Mouse (Mus musculus): ENCODE results near the gene Tas1r2.

The Tas1r2 gene

DNA sequence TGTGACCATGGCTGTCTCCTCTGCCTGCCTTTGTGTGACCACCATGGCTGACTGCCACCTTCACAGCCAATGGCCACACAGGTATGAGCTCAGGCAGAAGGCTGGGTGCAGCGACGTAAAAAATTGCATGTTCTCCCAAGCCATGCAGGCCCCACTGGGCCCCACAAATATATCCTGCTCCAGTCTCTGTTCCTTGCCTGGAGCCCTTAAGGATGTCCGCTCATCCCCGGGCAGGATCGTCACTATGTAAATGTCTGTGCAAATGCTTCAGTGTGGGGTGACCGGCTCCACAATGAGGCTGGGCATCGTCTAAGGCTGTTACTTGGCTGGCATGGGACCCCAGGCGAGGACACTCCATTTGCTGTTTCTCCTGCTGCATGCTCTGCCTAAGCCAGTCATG lies at the start of gene Tas1r2:
Gene Tas1r2 (plus strand): TSS at position 301 of the 400 bp plus-strand sequence.
- DNase-seq (ENCODE audit: low spot score in 2 of 2) = no peak

DNA sequence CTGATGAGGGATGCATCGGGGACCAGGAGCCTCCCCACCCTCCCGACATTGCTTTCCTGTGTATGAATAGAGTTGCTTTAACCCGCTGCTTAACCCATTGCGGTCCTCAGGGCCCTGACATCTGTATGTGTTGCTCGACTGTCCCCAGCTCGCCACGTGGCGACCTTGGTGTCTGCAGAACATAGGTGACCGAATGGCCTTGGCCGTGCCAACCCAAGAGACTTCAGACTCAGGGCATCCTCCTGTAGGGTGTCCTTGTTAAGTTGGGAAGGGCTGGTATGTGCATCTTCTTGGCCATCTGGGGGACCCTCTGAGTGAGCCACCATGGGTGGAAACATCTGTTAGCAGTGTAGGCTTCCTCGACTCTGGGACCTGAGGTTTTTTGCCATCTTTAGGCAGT lies 48.1 kb upstream of the Tas1r2 start:
- DNase-seq (ENCODE audit: low spot score in 2 of 2) = no peak

DNA sequence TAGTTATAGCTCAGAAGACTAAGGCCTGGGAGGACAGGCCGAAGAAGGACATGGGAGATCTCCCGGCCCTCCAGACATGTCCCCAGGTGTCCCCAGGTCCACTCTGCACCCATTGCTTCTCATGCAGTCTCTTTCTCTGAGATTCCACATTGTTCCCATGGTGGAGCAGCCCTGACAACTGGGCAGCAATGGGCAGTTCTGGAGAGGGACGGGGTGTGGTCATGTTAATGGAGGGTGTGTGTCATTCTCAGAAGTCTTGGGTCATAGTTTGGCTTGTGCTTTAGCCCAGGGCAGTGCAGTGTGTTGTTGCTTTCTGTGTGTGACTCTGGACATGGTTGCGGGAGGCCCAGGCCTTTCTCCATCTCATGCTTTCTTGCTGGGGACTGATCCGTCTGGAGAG lies 46.6 kb upstream of the Tas1r2 start:
- DNase-seq (ENCODE audit: low spot score in 2 of 2) = no peak

DNA sequence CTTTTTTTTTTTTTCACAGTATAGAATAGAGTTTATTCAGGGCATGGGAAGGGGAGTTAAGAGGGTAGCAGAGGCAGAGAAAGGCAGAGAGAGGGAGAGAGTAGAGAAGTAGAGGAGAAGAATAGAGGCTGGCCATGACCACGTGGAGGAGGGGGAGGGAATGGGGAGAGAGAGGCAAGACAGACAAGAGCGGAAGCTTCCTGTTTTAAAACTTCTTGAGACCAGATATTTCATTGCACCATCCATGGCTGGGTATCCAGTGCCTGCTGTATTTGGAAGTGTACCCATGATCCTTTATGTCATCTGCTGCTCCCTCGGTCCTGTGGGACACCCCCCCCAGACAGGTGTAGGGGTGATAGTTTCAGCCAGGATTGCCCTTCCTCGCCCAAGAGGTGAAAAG lies 44.4 kb upstream of the Tas1r2 start:
- DNase-seq (ENCODE audit: low spot score in 2 of 2) = no peak

DNA sequence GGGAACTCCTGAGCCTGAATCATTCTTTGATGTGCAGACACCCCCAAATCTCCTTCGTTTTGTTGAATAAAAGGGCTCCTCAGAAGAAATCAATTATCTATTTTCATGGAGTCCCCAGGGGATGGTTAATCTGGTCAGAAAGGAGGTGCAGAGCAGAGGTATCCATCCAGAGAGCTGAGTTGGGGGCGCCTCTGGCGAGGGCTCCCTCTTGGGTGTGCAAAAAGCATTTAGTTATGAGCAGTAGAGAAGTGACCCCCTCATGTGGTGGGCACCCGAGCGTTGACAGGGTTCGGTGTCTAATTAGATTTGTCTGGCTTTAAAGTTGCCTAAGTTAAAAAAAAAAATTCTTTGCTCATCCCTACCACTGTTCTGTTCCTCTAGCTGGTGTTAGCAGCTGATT lies 42.4 kb upstream of the Tas1r2 start:
- DNase-seq (ENCODE audit: low spot score in 2 of 2) = no peak

DNA sequence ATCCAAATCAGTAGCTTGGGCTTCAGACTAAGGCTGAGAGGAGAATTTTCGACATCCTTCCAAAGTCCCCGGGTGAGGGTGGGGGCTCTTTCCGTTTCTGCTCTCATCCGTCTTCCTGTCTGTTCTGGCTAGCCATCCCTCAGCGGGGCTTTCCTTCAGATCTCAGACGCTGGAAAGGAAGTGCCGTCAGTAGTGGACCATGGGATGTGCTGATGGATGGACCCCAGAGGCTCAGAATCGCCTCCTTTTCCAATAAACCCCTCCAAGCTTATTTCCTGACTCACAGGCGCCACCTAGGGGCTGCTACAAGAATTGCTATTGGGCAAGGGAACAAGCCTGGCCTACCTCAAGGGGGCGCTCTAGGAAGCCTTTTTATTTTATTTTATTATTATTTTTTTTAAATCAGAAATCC lies 41.8 kb upstream of the Tas1r2 start:
- peak in 1 of 2 experiments; percentile 81 for DNase-seq (ENCODE audit: low spot score in 2 of 2)

DNA sequence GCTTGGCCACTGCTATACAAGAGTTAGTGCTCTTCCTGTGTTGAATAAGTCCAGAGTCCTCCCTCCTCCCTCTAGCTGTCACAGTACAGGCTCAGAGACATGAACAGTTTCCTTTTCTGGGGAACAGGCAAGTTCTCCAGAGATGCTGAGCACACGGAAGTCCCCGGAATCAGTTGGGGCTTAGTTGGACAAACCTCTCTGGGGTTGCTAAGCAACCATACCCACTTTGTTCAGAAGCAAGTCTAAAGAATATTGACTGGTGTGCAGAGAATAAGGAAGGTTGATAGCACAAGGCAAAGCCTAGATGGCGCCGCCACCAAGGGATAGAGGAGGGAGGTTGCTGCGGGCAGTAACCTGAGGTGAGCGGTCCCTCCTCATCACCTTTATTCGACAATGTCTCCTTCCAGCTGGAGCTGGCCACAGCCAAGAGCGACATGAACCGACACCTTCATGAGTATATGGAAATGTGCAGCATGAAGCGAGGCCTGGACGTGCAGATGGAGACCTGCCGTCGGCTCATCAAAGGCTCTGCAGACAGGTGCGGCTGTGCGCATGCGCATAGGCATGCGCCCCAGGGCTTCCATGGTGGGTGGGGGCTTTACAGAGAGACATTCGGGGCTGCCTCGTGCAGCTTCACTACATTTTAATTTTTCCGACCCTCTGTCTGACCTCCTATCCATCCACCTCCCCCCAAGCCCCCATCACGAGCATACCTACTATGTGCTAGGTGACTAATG lies 38.6 kb upstream of the Tas1r2 start:
- no peak for DNase-seq (ENCODE audit: low spot score in 2 of 2)

DNA sequence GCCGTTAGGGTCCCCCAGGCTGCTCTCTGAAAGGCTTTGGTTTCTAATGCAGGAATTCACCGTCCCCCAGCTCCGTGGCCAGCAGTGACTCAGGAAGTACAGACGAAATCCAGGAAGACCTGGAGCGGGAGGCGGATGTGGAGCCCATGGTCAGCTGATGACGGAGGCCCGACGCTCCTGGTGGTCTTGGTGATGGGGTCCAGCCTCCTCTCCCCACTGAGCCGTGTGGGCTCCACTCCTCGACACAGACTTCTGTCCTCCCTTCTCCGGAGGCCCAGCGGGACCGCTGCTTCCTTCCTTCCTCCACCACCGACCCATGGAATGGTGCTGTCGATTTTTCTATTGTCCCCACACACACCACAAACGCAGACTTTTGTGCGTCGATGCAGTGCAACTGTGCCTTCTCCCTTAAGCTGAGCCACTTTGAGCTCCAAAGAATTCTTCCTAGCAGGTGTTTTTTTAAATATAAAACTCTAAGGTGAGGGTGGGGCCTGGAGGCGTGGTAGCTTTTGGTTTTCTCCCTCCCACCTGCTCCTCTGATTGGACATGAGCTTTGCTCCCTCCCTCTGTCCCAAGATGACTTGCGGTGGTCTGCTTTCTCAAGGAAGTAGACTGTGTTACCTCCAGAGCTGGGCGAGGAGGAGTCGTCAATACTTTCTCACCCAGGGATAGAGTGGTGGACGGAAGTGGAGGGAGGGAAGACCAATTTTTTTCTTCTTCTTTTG lies 36.9 kb upstream of the Tas1r2 start:
- no peak for DNase-seq (ENCODE audit: low spot score in 2 of 2)

DNA sequence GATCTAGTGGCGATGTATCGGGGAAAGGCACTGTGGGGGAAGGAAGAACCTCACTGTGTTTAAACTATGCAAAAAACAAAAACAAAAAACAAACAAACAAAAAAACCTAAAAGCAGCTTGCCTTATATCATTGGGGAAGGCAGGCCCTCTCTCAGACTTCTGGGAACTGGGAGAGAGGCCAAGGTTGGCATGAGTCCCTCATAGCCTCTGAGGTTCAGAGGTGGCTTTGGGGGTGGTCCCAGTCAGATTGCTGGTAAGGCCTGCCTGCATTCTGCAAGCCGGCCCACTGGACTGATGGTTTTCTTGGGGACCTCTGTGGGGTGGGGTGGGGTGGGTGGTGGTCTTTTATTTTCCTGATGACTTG lies 36.4 kb upstream of the Tas1r2 start:
- no peak for DNase-seq (ENCODE audit: low spot score in 2 of 2)

DNA sequence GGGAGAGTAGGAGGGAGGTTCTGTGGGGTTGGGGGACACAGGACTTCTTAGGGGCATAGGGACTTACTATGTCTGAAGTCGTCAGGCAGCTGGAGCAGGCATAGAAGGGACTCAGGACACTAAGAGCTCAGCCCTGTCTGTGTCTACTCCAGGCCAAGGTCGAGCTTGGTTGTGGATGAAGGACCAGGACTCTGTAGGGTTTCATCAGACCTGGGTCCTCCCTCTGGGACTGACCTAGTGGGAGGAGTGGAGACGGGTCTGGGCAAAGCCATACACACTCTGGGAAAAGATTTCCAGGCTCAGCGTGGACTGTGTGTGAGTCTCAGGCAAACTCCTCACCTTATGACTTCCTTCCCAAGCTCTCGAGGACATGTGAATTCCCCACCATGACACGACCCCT lies 33.6 kb upstream of the Tas1r2 start:
- no peak for DNase-seq (ENCODE audit: low spot score in 2 of 2)

DNA sequence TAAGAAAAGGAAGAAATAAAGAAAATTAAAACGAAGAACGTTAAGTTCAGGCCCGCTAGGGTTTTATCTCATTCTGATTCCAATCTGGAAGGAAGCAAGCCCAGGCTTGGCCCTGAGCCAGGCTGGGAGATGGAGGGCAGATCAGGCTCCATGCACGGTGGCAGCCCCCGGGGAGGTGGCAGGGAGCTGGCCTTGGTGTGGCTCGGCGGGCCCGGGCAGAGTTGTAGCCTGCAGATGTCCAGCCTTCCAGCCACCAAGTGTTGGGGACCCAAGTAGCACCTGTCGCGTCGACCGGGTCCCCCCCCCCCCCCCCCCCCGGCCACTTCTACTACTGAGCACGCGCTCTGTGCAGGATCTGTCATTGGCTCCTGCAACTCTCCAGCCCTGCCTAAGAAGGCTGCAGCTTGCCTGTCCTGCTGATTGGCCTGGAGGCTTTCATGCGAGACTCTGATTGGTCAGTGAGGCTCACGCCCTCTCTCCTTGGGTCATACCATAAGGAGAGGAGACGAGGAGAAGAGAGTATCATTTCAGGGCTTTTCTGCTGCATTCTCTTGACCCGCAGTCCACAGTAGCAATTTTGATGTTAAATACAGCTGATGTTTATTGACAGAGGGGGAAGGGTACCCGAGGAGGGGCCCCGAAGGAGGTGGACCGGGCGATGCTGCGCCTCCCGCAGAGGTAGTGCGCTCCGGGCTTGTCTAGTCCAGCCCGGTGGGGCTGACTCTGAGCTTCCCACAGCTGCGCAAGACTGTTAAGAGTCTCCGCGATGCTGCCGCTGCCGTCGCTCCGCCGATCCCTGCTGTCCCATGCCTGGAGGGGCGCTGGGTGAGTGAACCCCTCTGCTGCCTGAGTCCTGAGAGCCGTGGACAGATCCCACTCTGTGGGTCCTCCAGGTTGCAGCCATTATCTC lies 30.7 kb upstream of the Tas1r2 start, which contains the start of gene Aldh4a1:
Gene Aldh4a1 (plus strand): TSS at position 494 of the 910 bp plus-strand sequence.
- DNase-seq (ENCODE audit: low spot score in 2 of 2) = peak; percentile 94 to 96

DNA sequence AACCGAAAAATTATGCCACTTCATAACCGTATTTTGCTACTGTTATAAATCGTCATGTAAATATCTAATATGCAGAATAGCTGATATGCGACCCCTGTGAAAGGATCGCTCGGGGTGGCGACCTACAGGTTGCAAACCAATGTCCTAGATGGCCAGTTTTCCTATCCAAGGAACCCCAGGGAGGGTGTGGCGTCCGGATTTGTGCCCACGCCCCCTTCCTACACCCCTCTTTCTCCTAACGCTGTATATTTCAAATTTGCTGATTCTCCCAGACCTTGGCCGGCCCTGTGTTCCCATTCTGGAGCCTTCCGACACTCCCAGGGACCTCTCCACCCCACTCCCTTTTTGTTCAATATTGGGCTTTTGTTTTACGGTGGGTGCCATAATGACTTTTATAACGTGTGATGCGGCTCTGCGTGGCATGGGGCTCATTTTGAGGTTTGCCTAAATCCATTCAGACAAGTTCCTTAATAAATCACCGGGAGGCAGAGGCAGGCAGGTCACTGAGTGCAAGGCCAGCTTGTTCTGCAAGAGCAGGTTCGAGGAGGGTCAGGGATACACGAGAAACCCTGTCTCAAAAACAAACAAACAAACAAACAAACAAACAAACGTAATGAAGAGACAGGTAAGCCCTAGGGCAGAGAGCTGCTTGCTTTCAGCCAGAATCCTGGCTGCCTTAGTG lies 29.8 kb upstream of the Tas1r2 start:
- DNase-seq (ENCODE audit: low spot score in 2 of 2) = no peak

DNA sequence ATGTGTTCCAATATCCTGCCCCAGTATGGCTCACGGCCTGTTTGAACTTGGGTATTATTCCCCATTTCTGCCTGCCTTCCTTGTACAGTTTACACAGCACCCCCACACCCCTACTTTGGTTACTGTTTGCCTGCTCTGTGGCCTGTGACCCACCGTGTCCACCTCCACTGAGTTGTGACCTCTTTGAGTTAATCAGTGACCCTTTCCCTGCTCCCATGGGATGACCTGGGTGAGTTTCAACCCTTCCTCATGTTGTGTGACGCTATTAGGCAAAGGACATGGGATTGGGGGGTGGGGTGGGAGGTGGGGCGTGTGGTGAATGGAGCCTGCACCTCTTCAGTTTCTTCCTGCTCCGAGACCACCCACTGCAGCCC lies 29.2 kb upstream of the Tas1r2 start:
- no peak for DNase-seq (ENCODE audit: low spot score in 2 of 2)

DNA sequence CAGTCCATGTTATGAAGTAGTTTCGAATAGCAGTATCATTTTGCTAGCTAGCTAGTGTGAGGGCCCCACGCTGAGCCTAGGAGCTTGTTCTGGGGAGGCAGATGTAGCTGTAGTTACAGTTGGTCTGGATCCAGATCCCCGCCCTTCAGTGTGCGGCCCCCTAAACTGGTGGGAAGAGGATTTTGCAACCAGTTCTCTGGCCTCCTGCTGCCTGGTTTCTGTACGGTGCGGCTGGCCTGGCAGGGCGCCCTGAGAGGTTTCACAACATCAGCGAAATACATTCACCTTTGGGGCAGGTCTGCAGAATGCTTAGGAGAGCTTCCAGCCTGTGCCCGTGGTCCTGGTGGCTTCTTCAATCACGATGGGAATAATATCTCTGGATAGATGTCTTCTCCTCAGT lies 28.6 kb upstream of the Tas1r2 start:
- no peak for DNase-seq (ENCODE audit: low spot score in 2 of 2)

DNA sequence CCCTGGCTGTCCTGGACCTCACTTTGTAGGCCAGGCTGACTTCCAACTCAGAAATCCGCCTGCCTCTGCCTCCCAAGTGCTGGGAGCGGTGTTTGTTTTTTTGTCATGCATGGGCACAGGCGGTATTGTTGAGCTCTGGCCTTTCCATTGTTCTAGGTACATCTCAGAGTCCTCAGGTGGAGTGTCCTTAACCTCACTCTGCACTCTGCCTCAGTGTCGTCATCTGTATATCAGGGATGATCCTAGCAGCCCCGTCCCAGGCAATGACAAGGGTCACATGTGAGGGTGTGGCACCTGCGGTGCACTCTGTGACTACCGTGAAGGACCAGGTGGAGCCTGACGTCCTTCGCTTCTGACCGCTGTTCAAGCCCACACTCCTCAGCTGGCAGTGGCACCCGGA lies 26.0 kb upstream of the Tas1r2 start:
- no peak for DNase-seq (ENCODE audit: low spot score in 2 of 2)

DNA sequence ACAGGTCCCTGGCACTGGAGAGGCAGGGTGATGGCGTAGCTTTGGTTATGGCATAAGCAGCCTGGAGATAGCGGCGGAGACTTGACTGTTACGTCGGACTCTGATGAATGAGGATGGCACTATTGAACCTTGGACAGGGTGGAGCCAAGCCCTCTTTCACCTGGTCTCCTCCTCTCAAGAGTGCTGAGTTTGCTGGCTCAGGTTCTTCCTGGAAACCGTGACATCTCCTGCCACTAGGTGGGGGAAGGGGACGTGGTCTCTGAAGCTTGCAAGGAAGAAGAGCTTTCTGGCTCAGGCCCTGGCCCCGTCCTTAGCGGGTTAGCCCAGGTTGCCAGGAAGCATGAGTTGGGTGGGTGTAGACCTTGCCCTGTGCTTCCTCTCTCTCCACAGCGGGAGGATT lies 23.2 kb upstream of the Tas1r2 start:
- DNase-seq (ENCODE audit: low spot score in 2 of 2) = no peak

DNA sequence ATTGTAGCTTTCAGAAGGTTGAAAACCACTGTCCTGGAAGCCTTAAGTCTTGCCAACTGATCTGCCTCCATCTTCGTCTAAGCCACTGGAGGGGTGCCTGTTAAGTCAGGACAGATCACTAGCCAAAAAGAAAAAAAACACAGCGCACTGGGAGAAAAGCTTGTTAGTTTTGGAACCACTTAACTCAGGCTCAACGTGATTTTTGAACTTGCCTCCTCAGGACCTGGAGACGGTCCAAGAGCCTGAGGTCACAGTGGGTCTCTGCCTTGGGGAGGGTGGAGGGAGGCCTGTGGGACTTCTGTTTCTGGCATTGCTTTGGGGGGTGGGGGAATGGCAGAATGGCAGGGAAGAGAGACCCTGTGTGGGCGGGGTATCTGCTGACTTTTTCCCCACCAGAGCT lies 22.2 kb upstream of the Tas1r2 start:
- no peak for DNase-seq (ENCODE audit: low spot score in 2 of 2)

DNA sequence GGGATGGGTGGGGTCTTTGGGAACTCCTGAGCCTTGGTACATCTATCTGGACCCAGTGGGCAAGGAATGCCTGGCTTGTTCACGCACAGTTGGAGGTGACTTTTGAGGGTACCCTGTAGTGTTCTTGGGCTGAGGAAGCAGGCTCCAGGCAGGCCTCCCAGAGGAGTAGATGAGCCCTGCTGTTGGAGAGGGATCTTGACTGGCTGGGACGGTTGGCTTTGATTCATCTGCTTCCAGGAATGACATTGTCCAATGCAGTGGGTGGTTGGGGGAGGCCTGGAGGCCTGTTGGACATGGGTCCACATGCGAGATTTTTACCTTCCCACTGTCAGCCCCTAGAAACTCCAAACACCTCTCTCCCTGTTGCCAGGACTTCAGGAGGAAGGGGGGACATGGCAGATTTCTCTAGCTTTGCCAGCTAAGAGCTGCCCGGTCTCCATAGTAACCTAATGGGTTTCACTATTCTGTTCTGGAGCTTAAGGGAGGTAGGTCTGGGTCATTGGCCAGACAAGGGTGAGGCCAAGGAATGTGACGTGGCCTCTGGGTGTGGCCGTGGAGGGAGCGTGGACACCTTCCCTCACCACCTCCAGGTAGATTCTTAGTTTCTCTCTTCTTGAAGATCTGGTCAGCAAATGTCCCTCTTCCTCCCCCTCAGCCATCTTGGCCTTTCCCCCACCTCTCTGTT lies 21.6 kb upstream of the Tas1r2 start:
- no peak for DNase-seq (ENCODE audit: low spot score in 2 of 2)

DNA sequence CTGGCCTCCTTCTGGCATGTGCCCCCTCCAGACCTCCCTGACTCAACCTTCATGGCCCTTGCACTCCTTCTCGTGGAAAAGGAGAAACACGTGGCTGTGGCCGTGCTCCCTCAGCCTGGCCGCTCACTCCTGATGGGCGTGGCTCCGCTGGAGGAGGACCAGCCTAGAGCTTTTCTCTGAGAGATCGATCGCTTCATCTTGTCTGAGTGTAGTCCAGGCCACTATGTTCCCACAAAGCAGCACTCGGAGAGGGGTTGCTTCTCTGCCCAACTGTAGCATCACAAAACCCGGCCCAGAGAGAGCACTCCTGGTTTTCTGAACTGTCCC lies 21.1 kb upstream of the Tas1r2 start:
- DNase-seq (ENCODE audit: low spot score in 2 of 2) = no peak

DNA sequence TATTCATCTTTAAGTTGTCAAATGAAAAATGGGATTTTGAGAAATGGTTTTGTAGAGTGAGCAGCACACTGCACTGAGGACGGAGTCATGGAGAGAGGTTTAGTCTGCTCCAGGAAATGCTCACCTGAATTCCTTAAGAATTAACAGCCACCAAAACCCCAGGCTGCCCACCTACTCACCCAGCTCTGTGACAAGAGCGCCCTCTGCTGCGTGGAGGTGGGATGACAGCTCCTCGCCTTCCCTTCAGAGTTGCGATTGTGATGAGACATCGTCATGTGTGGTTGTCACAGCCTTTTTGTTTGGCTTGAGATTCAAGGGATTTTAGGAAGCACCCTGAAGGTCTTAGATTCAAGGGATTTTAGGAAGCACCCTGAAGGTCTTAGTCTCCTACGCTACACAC lies 17.0 kb upstream of the Tas1r2 start:
- DNase-seq (ENCODE audit: low spot score in 2 of 2) = peak in 1 of 2 experiments; percentile 74

DNA sequence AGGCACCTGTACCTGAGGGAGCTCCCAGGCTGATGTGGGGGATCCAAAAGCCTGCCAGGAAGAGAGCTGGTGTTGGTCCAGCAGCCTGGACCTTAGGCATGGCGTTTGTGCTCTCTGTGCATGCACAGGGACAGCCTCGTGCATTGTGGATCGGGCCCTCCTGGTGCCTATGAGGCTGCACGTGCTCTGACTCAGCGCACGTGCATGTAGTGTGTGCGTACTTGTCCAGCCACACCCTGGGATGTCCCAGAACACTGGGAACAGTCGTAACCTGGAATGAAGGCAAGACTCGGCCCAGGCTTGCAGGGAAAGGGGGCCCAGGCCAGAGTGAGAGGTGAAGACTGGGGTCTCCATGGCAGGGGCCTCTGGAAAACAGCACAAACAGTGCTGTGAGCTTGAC lies 15.5 kb upstream of the Tas1r2 start:
- no peak for DNase-seq (ENCODE audit: low spot score in 2 of 2)
